Mouse (Mus musculus) Patski (cell line): ENCODE results near the gene Tmc2. TPM values are rescaled to one million over a fixed set of nuclear protein-coding genes. Genes with fewer than 3 reads are reported as not detected.

Experiments
- ATAC-seq: fragments of 100-300 bp; one replicate; pipeline ENCODE4 v1.8.0; 2021
- CTCF ChIA-PET: fragments of 350-600 bp; sonication (Branson Sonifier 250); formaldehyde crosslinking; loops from one replicate; lab custom pipeline; 2022; ENCODE audit warnings: inconsistent platforms; lab: Charles Lee
- POLR2A ChIA-PET: fragments of 350-600 bp; sonication (Branson Sonifier 250); formaldehyde crosslinking; loops from one replicate; lab custom pipeline; 2022; ENCODE audit warnings: antibody characterized with exemption, inconsistent platforms; lab: Charles Lee
- DNase-seq: peaks from one replicate; pipeline ENCODE4 v3.0.0-alpha.2; 2011; ENCODE audit warnings: low read depth, low spot score
- H3K27me3 ChIP-seq: fragments of 371-371 bp; one replicate; pipeline ENCODE4 v1.5.1; 2021
- CTCF ChIP-seq: fragments of 100-300 bp; IDR thresholded peaks from one replicate; pipeline ENCODE4 v1.5.1; 2021
- in situ Hi-C: fragments of 300-500 bp; cut with MboI; formaldehyde crosslinking; loops from 3 replicates; pipeline ENCODE4 v1.11.1; 2018; ENCODE audit warnings: low pct_unique_long_range_greater_than_20kb, mixed read lengths
- polyA plus RNA-seq: library from polyadenylated mRNA; unstranded; gene quantifications from one replicate; pipeline ENCODE4 v1.2.3, GENCODE M21; 2021

Tmc2 gene
- polyA plus RNA-seq, 1 experiment from 2014 or later = not detected

DNA sequence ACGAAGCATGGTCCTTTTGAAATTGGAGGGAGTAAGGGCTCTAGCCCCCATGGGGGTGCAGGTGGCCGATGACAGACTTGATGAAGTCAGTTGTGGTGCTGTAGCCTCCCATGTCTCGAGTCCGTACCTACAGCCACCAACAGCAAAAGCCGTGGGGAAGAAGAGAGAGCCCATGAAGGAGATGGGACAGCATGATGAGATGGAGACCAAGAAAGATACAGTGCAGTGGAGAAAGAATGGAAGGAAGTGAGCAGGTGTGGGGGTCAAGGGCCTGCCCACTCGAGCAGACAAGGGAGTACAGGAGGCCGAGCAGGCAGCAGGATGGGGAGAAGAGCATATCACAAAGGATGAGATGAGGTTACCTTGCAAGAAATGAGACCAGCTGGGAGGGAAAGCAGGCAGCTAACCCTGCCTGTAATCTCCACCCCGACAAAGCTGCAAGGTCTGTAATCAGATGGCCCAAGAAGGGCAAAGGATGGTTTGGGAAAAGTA lies 84.7 kb downstream of the Tmc2 start:
- POLR2A ChIA-PET = interaction anchor here (0.8 to 1.7 kb wide), 2 partner anchors 10 to 11 kb away, joined by 3 read pairs; no protein-coding TSS in a partner anchor
- TF ChIP-seq CTCF = no peak
- ATAC-seq (no peak), DNase-seq (no peak)
- in situ Hi-C loops = no loop called here
- H3K27me3 ChIP-seq = no peaks in the 10 kb centered on the region
- CTCF ChIA-PET = interaction anchor here (1.4 kb wide), 1 partner anchor 11 kb away, joined by 5 read pairs; no protein-coding TSS in a partner anchor

DNA sequence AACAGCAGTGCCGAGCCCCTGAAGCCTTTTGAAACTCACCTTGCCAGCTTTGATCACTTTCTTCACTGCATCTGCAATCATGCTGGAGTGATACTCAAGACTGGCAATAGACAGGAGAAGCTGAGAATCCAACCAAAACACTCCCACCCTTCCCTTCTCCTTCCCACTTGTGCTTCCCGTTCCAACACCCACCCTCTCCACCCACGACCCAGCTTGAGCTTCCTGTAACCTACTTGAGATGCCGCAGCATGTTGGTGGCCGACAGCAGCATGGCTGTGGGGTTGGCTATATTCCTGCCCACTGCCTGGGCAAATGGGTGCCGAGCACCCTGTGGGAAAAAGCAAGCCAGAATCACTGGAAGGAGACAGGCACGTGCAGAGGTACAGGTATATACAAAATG lies 85.2 kb downstream of the Tmc2 start:
- no peaks in the 10 kb centered on the region for H3K27me3 ChIP-seq
- DNase-seq = no peak
- ChIA-PET CTCF (interaction anchor here (1.4 kb wide), 1 partner anchor 11 kb away, joined by 5 read pairs; no protein-coding TSS in a partner anchor), POLR2A (interaction anchor here (0.8 to 1.7 kb wide), 2 partner anchors 9 to 11 kb away, joined by 3 read pairs; no protein-coding TSS in a partner anchor)
- TF ChIP-seq CTCF = no peak
- in situ Hi-C loops = no loop called here
- no peak for ATAC-seq

DNA sequence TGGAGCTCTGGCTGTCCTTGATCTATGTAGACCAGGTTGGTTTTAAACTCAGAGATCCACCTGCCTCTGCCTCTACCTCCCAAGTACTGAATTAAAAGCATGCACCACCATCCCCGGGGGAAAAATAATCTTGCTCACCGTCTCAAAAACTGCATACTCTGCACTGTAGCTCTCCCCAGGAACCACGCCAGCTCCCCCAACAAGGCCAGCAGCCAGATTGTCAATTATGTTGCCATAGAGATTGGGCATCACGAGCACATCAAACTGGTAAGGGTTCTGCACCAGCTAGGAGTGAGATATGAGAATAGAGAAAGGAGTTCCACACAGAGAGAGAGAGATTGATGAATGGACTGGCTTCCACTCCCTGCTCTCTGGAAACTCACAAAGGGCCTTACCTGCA lies 85.8 kb downstream of the Tmc2 start:
- ChIA-PET POLR2A (no interaction called here), CTCF (interaction anchor here (2.4 kb wide), 1 partner anchor 10 kb away, joined by 5 read pairs; no protein-coding TSS in a partner anchor)
- in situ Hi-C loops = no loop called here
- DNase-seq = no peak
- no peak for TF ChIP-seq CTCF
- no peak for ATAC-seq
- H3K27me3 ChIP-seq = no peaks in the 10 kb centered on the region

DNA sequence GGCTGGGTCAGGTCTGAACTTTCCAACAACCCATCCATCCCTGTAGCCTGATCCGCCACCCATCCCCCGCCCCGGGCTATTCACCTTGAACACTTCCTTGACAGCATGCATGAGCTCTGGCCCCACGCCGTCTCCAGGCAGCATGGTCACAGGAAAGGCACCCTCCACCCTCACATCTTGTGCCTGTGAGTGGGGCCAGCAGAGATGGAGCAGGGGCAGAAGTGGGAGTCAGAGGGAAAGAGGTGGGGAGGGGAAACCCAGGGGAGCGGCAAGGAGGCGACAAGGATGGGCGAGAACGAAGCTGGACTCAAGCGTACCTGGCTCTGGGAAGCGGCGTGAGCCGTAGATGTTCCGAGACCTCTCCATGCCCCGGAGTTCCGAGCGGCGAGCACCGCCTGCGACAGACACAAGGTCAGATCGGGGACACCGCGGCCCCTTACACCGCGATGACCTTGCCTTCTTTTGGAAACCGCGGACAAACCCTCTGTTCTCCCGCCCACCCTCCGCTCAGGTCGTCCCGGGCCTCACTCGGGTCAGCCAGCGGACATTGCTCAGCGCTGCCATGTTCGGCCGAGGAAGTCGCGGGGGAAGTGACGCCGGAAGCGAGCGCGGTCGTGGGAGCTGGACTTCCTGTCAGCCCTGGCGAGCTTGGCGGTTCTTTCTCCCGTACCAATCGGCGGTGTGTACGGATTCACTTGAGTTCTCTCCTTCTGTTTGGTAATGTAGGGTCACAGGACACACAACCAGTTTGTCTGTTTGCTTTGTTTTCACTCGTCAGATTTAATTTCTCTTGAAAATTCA lies 89.1 kb downstream of the Tmc2 start, which contains the start of gene Idh3b:
Idh3b (minus strand) TSS at position 694 of the 801 bp plus-strand sequence.
- CTCF ChIA-PET = no interaction called here
- no peaks in the 10 kb centered on the region for H3K27me3 ChIP-seq
- ATAC-seq = peak; percentile 80
- POLR2A ChIA-PET = interaction anchor here (0.6 to 1.8 kb wide), 4 partner anchors 9 to 483 kb away, joined by 3 to 7 read pairs (median 3); partner anchors contain the start of gene Nop56
- in situ Hi-C loops = no loop called here
- no peak for TF ChIP-seq CTCF
- DNase-seq = no peak

DNA sequence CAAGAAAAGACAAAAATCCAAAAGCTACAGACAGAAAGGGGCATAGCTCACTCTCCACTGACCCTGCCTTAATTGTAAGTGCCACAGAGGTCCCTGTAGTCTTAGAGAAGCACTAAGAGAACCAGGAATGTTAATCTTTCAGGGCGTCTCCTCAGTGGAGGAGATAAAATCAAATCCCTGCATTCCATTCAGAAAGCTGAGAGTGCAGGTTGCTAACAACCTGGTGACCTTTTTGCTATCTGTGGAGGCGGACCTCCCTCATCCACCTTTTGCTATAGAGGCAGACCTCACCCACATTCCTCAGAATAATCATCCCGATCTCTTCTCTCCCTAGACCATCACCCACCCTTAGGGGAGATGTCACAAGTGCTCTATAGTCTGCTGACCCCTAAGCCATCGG lies 94.1 kb downstream of the Tmc2 start:
- ChIA-PET POLR2A (interaction anchor here (1.1 to 1.5 kb wide), 2 partner anchors 10 to 110 kb away, joined by 3 read pairs; partner anchors contain the start of gene Snrpb), CTCF (interaction anchor here (0.7 to 1.3 kb wide), 2 partner anchors 13 to 123 kb away, joined by 3 read pairs; no protein-coding TSS in a partner anchor)
- H3K27me3 ChIP-seq = no peaks in the 10 kb centered on the region
- ATAC-seq (no peak), DNase-seq (no peak)
- in situ Hi-C loops = no loop called here
- no peak for TF ChIP-seq CTCF

DNA sequence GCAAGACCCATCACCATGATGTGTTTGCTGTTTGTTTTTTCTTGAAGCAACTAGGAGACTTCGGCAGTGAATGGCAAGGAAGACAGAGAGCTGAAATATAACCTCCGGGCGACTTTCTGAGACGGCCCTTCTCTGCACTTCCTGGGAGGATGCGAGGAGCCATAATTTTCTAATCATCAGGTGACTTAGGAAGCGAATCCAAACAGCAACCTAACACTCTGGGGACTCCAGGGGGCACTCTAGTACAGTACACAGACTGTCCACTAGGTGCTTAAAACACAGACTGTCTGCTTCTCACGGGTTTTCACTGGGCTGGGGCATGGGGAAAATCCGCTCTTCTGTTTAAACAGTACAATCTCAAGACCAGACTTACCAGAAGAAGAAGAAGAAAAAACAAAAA lies 96.4 kb downstream of the Tmc2 start:
- POLR2A ChIA-PET = interaction anchor here (1.0 kb wide), 1 partner anchor 11 kb away, joined by 3 read pairs; no protein-coding TSS in a partner anchor
- CTCF ChIA-PET = interaction anchor here (0.6 to 1.9 kb wide), 12 partner anchors 10 to 144 kb away, joined by 3 to 7 read pairs (median 3); no protein-coding TSS in a partner anchor
- no peaks in the 10 kb centered on the region for H3K27me3 ChIP-seq
- DNase-seq = no peak
- in situ Hi-C loops = loop anchor here (5.0 kb wide), 1 partner anchor 116 kb away; the partner anchor contains the start of genes 1700020A23Rik, Gm28372 and Tmem239
- peak; percentile 72 for ATAC-seq
- TF ChIP-seq CTCF = peak; percentile 90

DNA sequence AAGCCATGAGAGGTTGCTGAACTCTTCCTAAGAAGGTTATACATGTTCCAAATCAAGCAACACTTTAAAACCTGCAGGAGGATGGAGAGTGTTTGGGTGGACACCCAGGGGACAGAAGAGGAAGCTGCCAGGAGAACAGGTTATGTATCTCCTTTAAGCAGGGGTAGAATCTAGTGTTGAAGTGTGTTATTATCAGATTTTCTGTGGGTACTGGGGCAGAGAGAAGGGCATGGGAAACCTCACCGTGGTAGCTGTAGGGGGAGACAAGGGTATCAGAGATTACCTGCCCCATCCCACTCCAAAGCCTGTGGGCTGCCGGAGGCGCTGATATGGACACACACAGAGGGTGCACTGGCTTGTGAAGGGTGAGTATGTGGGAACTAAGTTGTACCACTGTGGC lies 98.0 kb downstream of the Tmc2 start:
- ChIA-PET POLR2A (no interaction called here), CTCF (no interaction called here)

DNA sequence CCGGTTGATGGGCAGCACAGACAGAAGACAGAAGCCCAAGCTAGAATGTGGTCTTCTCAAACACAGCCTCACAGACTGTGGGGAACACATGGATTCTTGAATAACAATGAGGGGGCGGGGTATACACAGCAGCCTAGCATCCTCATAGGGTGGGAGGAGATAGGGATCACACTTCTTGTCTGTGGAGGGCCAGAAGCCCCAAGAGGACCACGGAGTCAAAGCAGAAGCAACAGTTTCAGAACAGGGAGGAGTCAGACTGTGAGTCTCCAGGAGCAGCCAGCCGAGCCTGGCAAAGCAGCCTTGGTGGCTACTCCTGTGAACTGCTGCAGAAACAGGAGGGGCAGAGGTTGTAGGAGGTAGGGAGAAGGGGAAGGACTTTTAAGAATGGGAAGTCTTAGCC lies 98.5 kb downstream of the Tmc2 start:
- CTCF ChIA-PET = interaction anchor here (1.0 kb wide), 1 partner anchor 118 kb away, joined by 4 read pairs; no protein-coding TSS in a partner anchor
- DNase-seq = no peak
- in situ Hi-C loops = loop anchor here (5.0 kb wide), 1 partner anchor 114 kb away; the partner anchor contains the start of genes 1700020A23Rik, Gm28372 and Tmem239
- no peaks in the 10 kb centered on the region for H3K27me3 ChIP-seq
- ATAC-seq = no peak
- TF ChIP-seq CTCF = no peak
- POLR2A ChIA-PET = no interaction called here

More for the DNA sequence above, 98.0 kb downstream of the Tmc2 start:
- DNase-seq (no peak), ATAC-seq (no peak)
- in situ Hi-C loops = loop anchor here (5.0 kb wide), 1 partner anchor 114 kb away; the partner anchor contains the start of genes 1700020A23Rik, Gm28372 and Tmem239
- H3K27me3 ChIP-seq = no peaks in the 10 kb centered on the region
- TF ChIP-seq CTCF = no peak

DNA sequence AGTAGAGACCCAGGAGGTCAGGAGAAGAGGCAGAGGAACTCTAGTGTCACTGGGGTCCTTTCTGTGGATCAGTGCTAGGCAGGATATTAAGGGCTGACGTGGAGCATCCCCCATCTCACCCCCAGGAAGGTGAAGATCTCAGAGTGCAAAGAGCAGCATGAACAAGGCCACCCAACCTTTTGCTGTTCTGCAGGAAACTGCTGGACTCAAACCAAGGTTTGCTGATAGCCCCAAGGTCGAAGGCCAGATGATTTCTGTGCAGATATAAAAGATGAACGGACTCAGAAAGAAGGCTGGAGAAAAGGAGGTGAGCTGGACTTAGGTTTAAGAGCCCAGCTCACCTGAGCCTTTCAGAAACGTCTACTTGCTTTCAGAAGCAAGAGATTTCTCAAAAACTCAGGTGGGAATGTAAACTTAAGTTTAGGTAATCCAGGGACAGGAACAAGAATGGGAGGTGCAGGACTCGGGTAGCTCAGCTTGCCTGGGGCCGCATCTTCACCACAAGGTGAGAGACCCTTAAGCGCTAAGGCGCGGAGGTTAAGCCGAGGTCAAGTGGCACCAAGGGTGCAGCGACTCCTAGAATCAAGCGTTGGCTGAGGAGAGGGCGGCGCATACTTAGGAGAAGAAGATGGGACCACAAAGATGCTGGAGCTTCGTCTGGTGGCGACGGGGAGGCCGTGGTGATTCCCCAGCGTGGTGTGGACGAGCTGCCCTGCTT lies 99.4 kb downstream of the Tmc2 start:
- no peaks in the 10 kb centered on the region for H3K27me3 ChIP-seq
- no peak for ATAC-seq
- no peak for DNase-seq
- in situ Hi-C loops = loop anchor here (5.0 kb wide), 1 partner anchor 113 kb away; the partner anchor contains the start of genes 1700020A23Rik, Gm28372 and Tmem239
- ChIA-PET CTCF (interaction anchor here (1.0 kb wide), 1 partner anchor 118 kb away, joined by 4 read pairs; no protein-coding TSS in a partner anchor), POLR2A (no interaction called here)
- TF ChIP-seq CTCF = no peak

DNA sequence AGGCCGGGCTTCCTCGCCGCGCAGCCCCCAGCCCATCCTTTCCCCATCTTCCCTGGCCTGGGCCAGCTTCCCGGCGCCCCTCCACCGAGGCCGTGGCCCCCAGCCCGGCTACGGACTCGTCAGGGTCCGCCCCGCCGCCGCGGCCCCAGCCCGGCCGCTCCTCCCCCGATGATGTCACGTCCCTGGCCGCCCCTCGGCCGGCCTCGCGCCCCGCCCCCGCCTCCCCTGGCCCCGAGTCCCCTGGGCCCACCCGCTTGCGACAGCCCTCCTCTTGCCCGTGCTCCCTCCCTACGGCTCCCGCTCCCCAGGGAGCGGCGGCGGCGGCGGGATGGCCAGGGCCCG lies 99.9 kb downstream of the Tmc2 start, which contains the start of gene Ebf4:
Ebf4 (plus strand) TSS at position 234 of the 342 bp plus-strand sequence.
- ChIA-PET CTCF (no interaction called here), POLR2A (no interaction called here)
- TF ChIP-seq CTCF = no peak
- ATAC-seq (peak; percentile 34), DNase-seq (no peak)
- in situ Hi-C loops = loop anchor here (5.0 kb wide), 1 partner anchor 112 kb away; the partner anchor contains the start of genes 1700020A23Rik, Gm28372 and Tmem239
- H3K27me3 ChIP-seq = no peaks in the 10 kb centered on the region
